Mouse (Mus musculus) heart, postnatal 10 days (tissue): Measurements from ENCODE around the gene Erc1. TPM values are rescaled to one million over a fixed set of nuclear protein-coding genes. Genes with fewer than 3 reads are reported as not detected.
"Not testable (repeated sequence)": the region's sequence is repeated elsewhere in the genome, so short reads cannot be mapped to it uniquely, and the experiment has no call there.

ENCODE experiments used
- DNase-seq, 2 experiments: peaks; one replicate each; pipeline ENCODE4 v3.0.0; 2021
- intact Hi-C: fragments of 180-260 bp; cut with DNase I; formaldehyde crosslinking; loops from one replicate; pipeline ENCODE4 v1.15.1; 2025
- total RNA-seq, 2 experiments: library from RNA; stranded (reverse); gene quantifications; 2 replicates each; pipeline ENCODE4 v1.2.3; 2021

Erc1 gene
- total RNA-seq, result 10 to 100 TPM; 38.5 to 46.4 TPM

GRCm38 (mm10) chr6:119848034-119848695 is at the start of gene Erc1:
Gene Erc1, minus strand, starts transcription at chr6:119848167.
- DNase-seq, result peak; percentile 97 to 98
- intact Hi-C loops, result loop anchor here (2.0 kb wide), 1 partner anchor 55 kb away; the partner anchor contains the start of gene Rad52

GRCm38 (mm10) chr6:119892711-119893110 is 44.7 kb upstream of the Erc1 start:
- no peak for DNase-seq
- intact Hi-C loops, result no loop called here

GRCm38 (mm10) chr6:119883151-119883550 is 35.2 kb upstream of the Erc1 start:
- intact Hi-C loops, result no loop called here
- DNase-seq, result no peak

GRCm38 (mm10) chr6:119864341-119865034 is 16.5 kb upstream of the Erc1 start:
- DNase-seq, result peak; percentile 88
- intact Hi-C loops, result no loop called here

GRCm38 (mm10) chr6:119861519-119861918 is 13.6 kb upstream of the Erc1 start:
- DNase-seq, result no peak
- intact Hi-C loops, result no loop called here

DNA sequence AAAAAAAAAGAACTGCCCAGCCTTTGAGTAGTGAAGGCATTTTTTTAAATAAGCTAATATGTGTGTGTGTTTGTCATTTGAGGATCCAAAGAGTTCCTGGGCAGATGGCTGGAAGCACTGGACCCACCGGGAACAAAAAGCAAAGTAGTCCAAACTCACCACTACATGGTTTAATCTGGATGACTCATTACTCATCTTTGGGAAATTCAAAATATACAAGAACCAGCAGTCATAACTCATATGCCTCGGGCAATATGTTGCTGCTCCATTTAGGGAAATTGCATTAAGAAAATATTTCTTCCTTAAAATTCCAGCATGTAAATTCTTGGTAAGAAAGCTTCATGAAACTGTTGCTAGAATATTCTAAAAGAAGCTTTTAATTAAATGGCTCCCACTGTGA is 12.3 kb upstream of the Erc1 start:
- no peak for DNase-seq
- intact Hi-C loops, result no loop called here

DNA sequence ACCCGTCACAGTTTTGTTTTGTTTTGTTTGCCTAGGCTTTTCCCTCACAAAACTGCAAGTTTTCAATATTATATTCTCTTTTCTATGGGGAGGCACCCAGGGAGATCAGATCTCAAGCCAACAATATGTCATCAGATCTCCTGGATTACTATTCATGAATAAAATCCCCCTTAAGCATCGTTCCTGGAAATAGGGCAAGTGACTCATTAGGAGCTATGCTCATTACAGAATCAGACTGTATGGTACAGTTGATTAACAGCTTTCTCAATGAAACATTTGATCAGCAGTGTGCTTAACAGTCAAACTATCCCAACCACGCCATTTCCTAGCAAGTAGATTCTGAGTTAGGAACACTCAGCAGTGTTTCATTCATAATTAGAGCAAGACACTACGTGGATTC is 7.5 kb upstream of the Erc1 start:
- intact Hi-C loops, result no loop called here
- no peak for DNase-seq

DNA sequence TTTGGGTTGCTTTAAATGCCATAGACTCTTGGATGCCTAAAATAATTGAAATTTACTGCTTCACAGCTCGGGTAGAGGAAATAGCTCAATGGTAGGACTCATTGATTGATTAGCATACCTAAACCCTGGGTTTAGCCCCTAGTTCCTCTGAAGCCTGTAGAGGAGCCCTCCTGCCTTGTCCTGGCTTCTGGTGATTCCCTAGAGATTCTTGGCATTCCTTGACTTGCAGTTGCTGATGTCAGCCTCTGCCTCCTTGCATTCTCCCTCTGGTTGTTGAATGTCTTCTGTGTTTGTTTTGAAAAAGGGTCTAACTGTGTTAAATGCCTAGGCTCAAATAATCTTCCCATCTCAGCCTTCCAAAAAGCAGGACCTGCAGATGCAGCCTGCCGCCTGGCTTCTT is 6.2 kb upstream of the Erc1 start:
- intact Hi-C loops, result no loop called here
- peak in 1 of 2 experiments; percentile 25 for DNase-seq

DNA sequence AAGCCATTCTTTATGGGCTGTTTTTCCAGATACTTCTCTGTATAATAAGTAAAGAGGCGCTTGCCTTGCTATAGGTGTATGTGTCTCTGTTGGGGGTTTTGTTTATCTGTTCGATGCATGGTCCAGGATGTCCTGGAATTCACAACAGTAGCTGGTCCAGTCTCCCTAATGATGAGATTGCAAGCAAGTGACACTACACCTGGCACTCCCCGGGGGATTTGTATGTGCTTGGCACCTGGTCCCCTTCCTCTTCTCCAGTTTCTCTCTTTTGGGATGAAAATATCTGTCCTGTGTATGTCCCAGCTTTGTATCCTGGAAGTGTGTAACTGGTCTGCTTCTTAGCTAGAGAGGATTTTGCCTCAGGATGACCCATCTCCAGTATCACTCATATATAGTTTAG is 1.9 kb upstream of the Erc1 start:
- intact Hi-C loops, result loop anchor here (2.0 kb wide), 1 partner anchor 53 kb away; the partner anchor contains the start of gene Rad52

GRCm38 (mm10) chr6:119849348-119849709 is 1.4 kb upstream of the Erc1 start:
- intact Hi-C loops, result loop anchor here (2.0 kb wide), 1 partner anchor 53 kb away; the partner anchor contains the start of gene Rad52
- DNase-seq, result no peak

More for the DNA sequence above, 1.9 kb upstream of the Erc1 start:
- no peak for DNase-seq

DNA sequence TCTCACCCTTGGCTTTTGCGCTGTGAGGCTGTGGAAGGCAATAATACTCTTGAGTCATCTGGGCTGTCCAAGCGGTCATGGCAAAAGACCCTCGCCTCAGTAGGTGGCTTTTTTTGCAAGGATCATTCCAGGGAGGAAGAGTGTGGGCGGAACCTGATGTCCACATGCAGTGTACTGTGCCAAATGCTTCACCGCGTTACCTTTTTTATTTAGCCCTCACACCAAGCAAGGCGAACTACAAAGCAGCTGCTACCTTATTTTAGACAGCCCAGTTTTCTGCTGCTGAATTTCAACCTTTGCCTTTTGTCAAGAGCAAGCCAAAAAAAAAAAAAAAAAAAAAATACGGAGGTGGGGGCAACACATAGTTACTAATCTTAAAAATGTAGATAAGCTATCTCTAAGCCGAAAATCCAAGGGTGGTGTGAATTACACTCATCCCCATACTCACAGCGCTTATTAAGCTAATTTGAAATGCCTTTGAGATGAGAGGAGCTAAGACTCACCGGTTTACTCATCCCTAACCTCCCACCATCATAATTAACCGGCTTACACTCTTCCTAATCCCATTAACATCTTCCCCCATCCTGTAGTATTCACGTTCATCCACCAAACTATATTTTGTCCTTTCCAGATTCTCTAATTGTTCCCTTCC is 855 bp upstream of the Erc1 start:
- intact Hi-C loops, result loop anchor here (2.0 kb wide), 1 partner anchor 54 kb away; the partner anchor contains the start of gene Rad52
- DNase-seq, result peak in 1 of 2 experiments; percentile 12

DNA sequence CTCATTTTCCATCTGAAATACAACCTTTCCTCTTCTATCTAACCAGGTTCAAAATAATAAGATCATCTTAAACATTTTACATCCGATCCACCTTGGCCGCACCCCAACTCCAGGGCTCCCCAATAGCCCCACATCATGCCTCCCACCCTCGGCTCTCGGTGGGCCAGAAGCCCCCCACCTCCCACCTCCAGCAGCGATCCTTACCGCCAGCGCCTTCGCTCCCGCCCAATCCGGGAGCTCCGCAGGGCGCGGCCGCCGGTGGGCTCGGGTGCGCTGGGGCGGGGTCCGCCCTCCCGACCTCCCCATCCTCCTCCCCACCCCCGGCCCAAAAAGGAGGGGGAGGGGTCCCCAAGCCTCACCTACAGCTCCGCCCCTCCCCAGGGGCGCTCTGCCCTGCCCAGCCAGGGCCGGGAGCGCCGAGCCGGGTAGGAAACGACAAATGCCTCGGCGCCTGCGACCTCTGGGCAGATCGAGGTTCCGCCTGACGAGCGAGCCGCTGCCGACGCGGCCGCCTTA is 391 bp downstream of the Erc1 start:
- DNase-seq, result no peak
- intact Hi-C loops, result loop anchor here (2.0 kb wide), 1 partner anchor 55 kb away; the partner anchor contains the start of gene Rad52

DNA sequence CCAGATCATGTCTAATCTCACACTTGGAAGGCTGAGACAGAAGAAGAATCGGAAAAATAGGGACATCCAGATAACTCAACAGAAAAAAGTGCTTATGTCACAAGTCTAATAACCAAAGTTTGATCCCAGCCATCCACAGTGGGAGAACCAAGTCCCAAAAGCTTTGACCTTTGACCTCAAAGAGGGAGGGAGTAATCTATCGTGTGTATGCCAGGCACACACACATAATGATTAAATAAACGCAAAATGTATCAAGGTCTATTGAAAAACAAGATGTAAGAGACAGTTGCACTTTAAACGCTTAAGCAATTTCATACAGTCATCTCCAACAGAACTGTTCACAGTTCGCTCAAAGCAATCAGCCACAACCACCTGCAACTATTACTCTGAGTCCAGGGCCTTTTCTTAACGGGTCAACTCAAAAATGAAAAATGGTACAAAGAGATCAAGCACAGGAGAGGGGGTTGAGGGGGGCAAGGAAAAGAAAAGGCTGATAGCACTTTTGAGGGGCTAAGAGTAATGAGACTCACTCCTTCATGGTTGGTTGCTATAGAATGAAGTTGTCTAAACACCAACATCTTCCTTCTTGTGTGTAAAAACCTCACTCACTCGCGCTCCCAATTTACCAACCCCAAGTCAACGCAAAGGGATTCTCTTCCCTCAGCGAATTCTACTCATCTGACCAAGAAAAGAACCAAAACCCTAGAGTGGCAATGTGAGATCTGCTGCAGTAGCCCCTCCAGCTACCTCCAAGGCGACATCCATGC is 1.0 kb downstream of the Erc1 start:
- peak in 1 of 2 experiments; percentile 9 for DNase-seq
- intact Hi-C loops, result no loop called here

DNA sequence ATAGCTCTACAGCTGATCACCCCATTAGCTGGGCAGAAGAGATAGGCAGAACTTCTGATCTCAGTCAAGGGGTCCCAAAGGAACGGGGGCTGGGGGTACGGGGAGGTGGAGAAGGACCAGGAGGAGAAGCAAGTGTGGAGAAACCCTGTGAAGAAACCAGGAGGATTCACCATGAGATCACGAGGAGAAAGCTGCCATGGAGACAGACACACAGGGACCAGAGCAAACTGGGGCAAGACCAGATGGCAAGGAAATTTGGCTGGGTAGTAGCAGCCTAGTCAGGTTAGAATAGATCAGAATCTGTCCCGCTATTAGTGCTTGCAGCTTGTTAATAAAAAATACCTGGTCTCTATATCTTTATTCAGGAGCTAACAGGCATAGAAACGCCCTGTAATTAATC is 18.0 kb downstream of the Erc1 start:
- DNase-seq, result no peak
- intact Hi-C loops, result no loop called here

GRCm38 (mm10) chr6:119828165-119828564 is 19.8 kb downstream of the Erc1 start:
- intact Hi-C loops, result no loop called here
- peak in 1 of 2 experiments; percentile 12 for DNase-seq

GRCm38 (mm10) chr6:119826701-119827100 is 21.3 kb downstream of the Erc1 start:
- DNase-seq, result no peak
- intact Hi-C loops, result no loop called here

DNA sequence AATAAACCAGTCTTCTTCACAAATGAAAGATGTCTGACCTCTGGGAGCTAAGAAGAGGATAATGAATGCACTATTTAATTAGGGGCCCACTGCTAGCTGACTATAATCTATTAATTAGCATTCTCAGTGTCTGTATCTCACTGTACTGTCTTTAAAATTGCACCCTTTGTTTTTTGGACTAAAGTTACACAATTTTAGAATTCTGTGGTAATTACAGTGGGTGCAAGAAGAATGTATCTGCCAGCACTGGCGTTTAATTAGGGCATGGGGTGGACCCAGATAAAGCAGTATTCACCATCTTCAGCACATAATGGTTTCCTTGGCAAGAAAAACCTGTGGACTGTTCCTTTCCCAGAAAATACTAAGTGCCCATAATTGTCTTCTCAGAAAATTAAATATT is 25.8 kb downstream of the Erc1 start:
- intact Hi-C loops, result no loop called here
- DNase-seq, result no peak

DNA sequence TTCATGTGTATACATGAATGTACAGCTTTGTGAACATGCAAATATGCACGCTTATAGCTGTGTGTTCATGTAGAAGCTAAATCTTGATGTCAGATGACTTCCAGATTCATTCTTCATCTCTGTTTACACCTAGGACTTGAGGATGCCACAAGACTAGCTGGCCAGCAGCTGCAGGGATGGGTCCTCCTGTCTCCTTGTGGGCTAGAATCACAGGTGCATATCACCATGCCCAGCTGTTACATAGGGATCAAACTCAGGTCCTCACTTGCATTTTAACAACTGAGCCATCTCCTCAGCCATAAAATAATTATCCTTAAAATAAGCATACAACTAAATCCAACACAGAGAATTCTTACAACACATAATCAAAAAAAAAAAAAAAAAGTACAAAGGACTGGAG is 26.8 kb downstream of the Erc1 start:
- intact Hi-C loops, result no loop called here
- no peak for DNase-seq

- intact Hi-C loops, result no loop called here
- no peak for DNase-seq
These were observed 29.4 kb downstream of the Erc1 start for GRCm38 (mm10) chr6:119818541-119818940.

- intact Hi-C loops, result no loop called here
- DNase-seq, result no peak
These were observed 32.5 kb downstream of the Erc1 start for GRCm38 (mm10) chr6:119815426-119815825.

- intact Hi-C loops, DNase-seq: not testable (repeated sequence)
These were observed 34.9 kb downstream of the Erc1 start for GRCm38 (mm10) chr6:119813055-119813454.
